ENCODE assay signal across 14 mouse cellular contexts in the genomic region with DNA sequence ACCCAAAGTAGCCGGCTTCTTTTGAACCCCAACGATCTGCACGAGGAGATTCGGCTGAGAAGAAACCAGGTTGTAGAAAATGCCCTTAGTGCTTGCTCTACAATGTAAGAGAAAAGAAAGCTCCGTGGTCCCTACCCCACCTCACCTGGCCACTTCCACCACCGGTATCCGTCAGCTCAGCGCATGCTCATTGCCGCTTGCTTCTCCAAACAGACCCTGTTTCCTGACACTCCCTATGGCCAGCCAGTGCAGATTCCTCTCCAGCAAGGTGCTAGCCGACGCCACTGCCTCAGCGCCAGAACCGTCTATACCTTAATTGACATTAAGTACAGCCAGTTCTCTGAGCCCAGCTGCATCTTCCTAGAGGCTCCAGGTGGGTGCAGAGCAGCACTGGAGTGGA. TPM values are rescaled to one million over a fixed set of nuclear protein-coding genes. Genes with fewer than 3 reads are reported as not detected.
"Had no signal": no experiment of that assay in that cellular context is flagged by ENCODE, and none has a peak within 500 bp of the region (broad histone marks: within the 10 kb centered on the region; RNA-seq: fewer than 3 reads in every experiment).

No protein-coding gene starts in this region.

- ATAC-seq: intestine, postnatal 0 days had no signal

- H3K27me3 ChIP-seq: limb, embryonic 13.5 days; neural tube, embryonic 12.5 days had no signal

- H3K4me1 ChIP-seq: neural tube, embryonic 12.5 days had no signal

- H3K4me3 ChIP-seq: layer of hippocampus, adult 2 months; limb, embryonic 13.5 days; liver, embryonic 12.5 days; neural tube, embryonic 12.5 days had no signal

- H3K27ac ChIP-seq: layer of hippocampus, adult 2 months; limb, embryonic 13.5 days; liver, embryonic 12.5 days; neural tube, embryonic 12.5 days had no signal

- H3K9me3 ChIP-seq: limb, embryonic 13.5 days; liver, embryonic 12.5 days; neural tube, embryonic 12.5 days had no signal

- H3K9ac ChIP-seq: limb, embryonic 13.5 days; liver, embryonic 12.5 days; neural tube, embryonic 12.5 days had no signal

- DNase-seq: kidney, postnatal 4 days; left cerebral cortex, postnatal 4 days; lung, adult 18-20 months; midbrain, embryonic 14.5 days; spleen, adult 18-20 months; thymus, postnatal 4 days had no signal

- H3K36me3 ChIP-seq: limb, embryonic 13.5 days; liver, embryonic 12.5 days; neural tube, embryonic 12.5 days had no signal

- H3K4me2 ChIP-seq: limb, embryonic 13.5 days; liver, embryonic 12.5 days; neural tube, embryonic 12.5 days had no signal

RNA-seq across cellular contexts. Expression of a gene that starts 17.4 kb away (rescaled TPM):
- total RNA-seq: monocyte, adult 5-6 weeks had no signal

RNA-seq across cellular contexts. Expression of a gene that starts 24.5 kb away (rescaled TPM):
- total RNA-seq: megakaryocyte progenitor cell, adult 5-6 weeks; monocyte, adult 5-6 weeks; neutrophil, adult 5-6 weeks had no signal
- polyA plus RNA-seq: limb, embryonic 13.5 days; midbrain, embryonic 14.5 days; neural tube, embryonic 12.5 days had no signal

RNA-seq across cellular contexts. Expression of a gene that starts 56.0 kb away (rescaled TPM):
- total RNA-seq: megakaryocyte progenitor cell, adult 5-6 weeks; monocyte, adult 5-6 weeks had no signal
